Mouse (Mus musculus) intestine, embryonic 16.5 days (tissue): ENCODE data around the gene Cdca5. TPM values are rescaled to one million over a fixed set of nuclear protein-coding genes. Genes with fewer than 3 reads are reported as not detected.
"Not testable (repeated sequence)": the region's sequence is repeated elsewhere in the genome, so short reads cannot be mapped to it uniquely, and the experiment has no call there.

ENCODE experiments used
- ATAC-seq: fragments of 200-750 bp; cut with Nextera tagmentation; 2 replicates; pipeline ENCODE4 v1.8.0; 2017; ENCODE audit warnings: moderate TSS enrichment, moderate library complexity
- H3K27ac ChIP-seq: fragments of 300-500 bp; sonication (generic); 2 replicates; pipeline ENCODE4 v1.5.1; 2014; ENCODE audit warnings: mild to moderate bottlenecking, low read length
- H3K27me3 ChIP-seq: fragments of 300-500 bp; sonication (generic); replicated peaks from 2 replicates; pipeline ENCODE4 v1.6.1; 2014; ENCODE audit warnings: low read length, control low read depth, mixed read lengths; ENCODE audit not compliant: control insufficient read depth, insufficient read depth
- H3K36me3 ChIP-seq: fragments of 300-500 bp; sonication (generic); 2 replicates; pipeline ENCODE4 v1.6.1; 2014; ENCODE audit warnings: low read length, control low read depth; ENCODE audit not compliant: control insufficient read depth, insufficient read depth
- H3K4me1 ChIP-seq: fragments of 300-500 bp; sonication (generic); 2 replicates; pipeline ENCODE4 v1.6.1; 2014; ENCODE audit warnings: low read length, control low read depth, mixed read lengths; ENCODE audit not compliant: control insufficient read depth, insufficient read depth
- H3K4me2 ChIP-seq: fragments of 300-500 bp; sonication (generic); 2 replicates; pipeline ENCODE4 v1.6.1; 2014; ENCODE audit warnings: low read depth, low read length, control low read depth
- H3K4me3 ChIP-seq: fragments of 300-500 bp; sonication (generic); 2 replicates; pipeline ENCODE4 v1.5.1; 2014; ENCODE audit warnings: mild to moderate bottlenecking, low read length
- H3K9ac ChIP-seq: fragments of 300-500 bp; sonication (generic); 2 replicates; pipeline ENCODE4 v1.6.1; 2014; ENCODE audit warnings: low read depth, low read length
- H3K9me3 ChIP-seq: fragments of 300-500 bp; sonication (generic); 2 replicates; pipeline ENCODE4 v1.6.1; 2016; ENCODE audit warnings: low read length, control low read depth; ENCODE audit not compliant: control insufficient read depth
- WGBS: fragments of 180-500 bp; shearing (Covaris S2); extraction: QIAGEN DNeasy Blood & Tissue Kit; methylation state at CpG from one replicate; pipeline ENCODE4 v1.1.7; 2014; 5-methylcytosine and 5-hydroxymethylcytosine counted together
- polyA plus RNA-seq: library from polyadenylated mRNA; unstranded; fragments of >200 nt; fragmentation: Nextera tagmentation; extraction: Ambion mirVana; gene quantifications from 2 replicates; pipeline ENCODE4 v1.2.1, GENCODE M21; 2015

The Cdca5 gene
- 27.7 and 31.4 TPM in 2 replicates for polyA plus RNA-seq

GRCm38 (mm10) chr19:6084478-6085248 lies at the start of gene Cdca5, which contains the start of gene Zfpl1:
Gene Cdca5, plus strand, starts transcription at chr19:6084983.
Gene Zfpl1, minus strand, starts transcription at chr19:6084956.
- peaks cover 2% of the 10 kb centered on the region for H3K36me3 ChIP-seq
- no peaks in the 10 kb centered on the region for H3K9me3 ChIP-seq
- peak; percentile 92 for ATAC-seq
- no peaks in the 10 kb centered on the region for H3K27me3 ChIP-seq
- WGBS, result under 1% methylated on average over 58 of the region's 58 CpGs
- peak within 1 kb of the TSS; percentile 80 for H3K9ac ChIP-seq
- H3K4me2 ChIP-seq, result peak within 1 kb of the TSS; percentile 93
- peak within 1 kb of the TSS; percentile 81 for H3K4me3 ChIP-seq
- peaks cover 11% of the 10 kb centered on the region for H3K4me1 ChIP-seq
- H3K27ac ChIP-seq, result peak within 1 kb of the TSS; percentile 73

- Histone ChIP-seq H3K9ac (no peak overlapping the region), H3K9me3 (no peaks in the 10 kb centered on the region), H3K36me3 (no peaks in the 10 kb centered on the region), H3K4me2 (no peak overlapping the region), H3K27ac (no peak overlapping the region), H3K4me1 (no peaks in the 10 kb centered on the region), H3K4me3 (no peak overlapping the region), H3K27me3 (no peaks in the 10 kb centered on the region)
- ATAC-seq, result peak; percentile 36; the same call in 1 of the 2 replicates
- WGBS, result 65% methylated on average over 9 of the region's 9 CpGs
Observed at GRCm38 (mm10) chr19:6035966-6036585, 48.7 kb upstream of the Cdca5 start.

GRCm38 (mm10) chr19:6037695-6038094 lies 47.1 kb upstream of the Cdca5 start:
- H3K9me3 ChIP-seq, result no peaks in the 10 kb centered on the region
- no peak overlapping the region for H3K27ac ChIP-seq
- H3K4me2 ChIP-seq, result no peak overlapping the region
- no peak overlapping the region for H3K9ac ChIP-seq
- H3K36me3 ChIP-seq, result no peaks in the 10 kb centered on the region
- H3K27me3 ChIP-seq, result no peaks in the 10 kb centered on the region
- H3K4me1 ChIP-seq, result no peaks in the 10 kb centered on the region
- no peak overlapping the region for H3K4me3 ChIP-seq
- ATAC-seq, result no peak

- H3K4me2 ChIP-seq, result no peak overlapping the region
- ATAC-seq, result no peak
- 82% methylated on average over 7 of the region's 7 CpGs for WGBS
- H3K9ac ChIP-seq, result no peak overlapping the region
- H3K4me3 ChIP-seq, result no peak overlapping the region
- H3K27ac ChIP-seq, result no peak overlapping the region
- no peaks in the 10 kb centered on the region for H3K4me1 ChIP-seq
- H3K27me3 ChIP-seq, result no peaks in the 10 kb centered on the region
- no peaks in the 10 kb centered on the region for H3K9me3 ChIP-seq
- no peaks in the 10 kb centered on the region for H3K36me3 ChIP-seq
Observed at GRCm38 (mm10) chr19:6038326-6038725, 46.5 kb upstream of the Cdca5 start.

GRCm38 (mm10) chr19:6040002-6040401 lies 44.8 kb upstream of the Cdca5 start:
- no peak overlapping the region for H3K27ac ChIP-seq
- no peak overlapping the region for H3K4me2 ChIP-seq
- no peaks in the 10 kb centered on the region for H3K27me3 ChIP-seq
- no peaks in the 10 kb centered on the region for H3K9me3 ChIP-seq
- H3K9ac ChIP-seq, result no peak overlapping the region
- H3K36me3 ChIP-seq, result no peaks in the 10 kb centered on the region
- no peaks in the 10 kb centered on the region for H3K4me1 ChIP-seq
- H3K4me3 ChIP-seq, result no peak overlapping the region
- no peak for ATAC-seq

- ATAC-seq, result no peak
Observed at GRCm38 (mm10) chr19:6042293-6042692, 42.5 kb upstream of the Cdca5 start.

GRCm38 (mm10) chr19:6044102-6044501 lies 40.7 kb upstream of the Cdca5 start:
- H3K9ac ChIP-seq, H3K4me3 ChIP-seq, H3K36me3 ChIP-seq, H3K4me2 ChIP-seq, H3K9me3 ChIP-seq, H3K27me3 ChIP-seq, ATAC-seq, H3K27ac ChIP-seq: not testable (repeated sequence)
- peaks cover 12% of the 10 kb centered on the region for H3K4me1 ChIP-seq
- WGBS, result 44% methylated on average over 4 of the region's 4 CpGs

More at GRCm38 (mm10) chr19:6042293-6042692, 42.5 kb upstream of the Cdca5 start:
- Histone ChIP-seq H3K36me3 (no peaks in the 10 kb centered on the region), H3K4me2 (no peak overlapping the region), H3K27ac (no peak overlapping the region), H3K4me1 (no peaks in the 10 kb centered on the region), H3K9me3 (no peaks in the 10 kb centered on the region), H3K9ac (no peak overlapping the region), H3K27me3 (no peaks in the 10 kb centered on the region), H3K4me3 (no peak overlapping the region)
- 80% methylated on average over 9 of the region's 9 CpGs for WGBS

- peak overlapping the region; percentile 97 for H3K27ac ChIP-seq
- 11% methylated on average over 20 of the region's 20 CpGs for WGBS
- peaks cover 23% of the 10 kb centered on the region for H3K36me3 ChIP-seq
- no peaks in the 10 kb centered on the region for H3K9me3 ChIP-seq
- ATAC-seq, result peak; percentile 54
- H3K4me1 ChIP-seq, result peaks cover 12% of the 10 kb centered on the region
- H3K27me3 ChIP-seq, result no peaks in the 10 kb centered on the region
- H3K4me2 ChIP-seq, result peak overlapping the region; percentile 77
- peak overlapping the region; percentile 94 for H3K9ac ChIP-seq
- peak overlapping the region; percentile 80 for H3K4me3 ChIP-seq
Observed at GRCm38 (mm10) chr19:6045366-6046293, 39.2 kb upstream of the Cdca5 start.
